Mouse (Mus musculus) lung, adult 2 months (tissue): ENCODE data around the gene Xirp1.

Source experiments
- CTCF ChIP-seq: fragments of 200-500 bp; IDR thresholded peaks from 2 replicates; pipeline ENCODE4 v1.5.1; 2011; ENCODE audit warnings: mild to moderate bottlenecking, low read length, control low read depth; ENCODE audit not compliant: insufficient read depth
- POLR2A ChIP-seq: fragments of 200-500 bp; IDR thresholded peaks from 2 replicates; pipeline ENCODE4 v1.6.1; 2011; ENCODE audit warnings: low read depth, mild to moderate bottlenecking, control low read depth, low read length, borderline replicate concordance; ENCODE audit errors: extremely low read depth

- TF ChIP-seq CTCF = no peak
- TF ChIP-seq POLR2A = no peak
These were observed 14.1 kb downstream of the Xirp1 start for GRCm38 (mm10) chr9:120009226-120009841.
